Mouse (Mus musculus) embryonic facial prominence, embryonic 12.5 days (tissue): ENCODE measurements around the gene Mad1l1. TPM values are rescaled to one million over a fixed set of nuclear protein-coding genes. Genes with fewer than 3 reads are reported as not detected.
A peak's percentile ranks its signal among the peaks of the same experiment; 100 is the strongest.

ENCODE experiments used
- ATAC-seq: fragments of 200-750 bp; cut with Nextera tagmentation; 2 replicates; pipeline ENCODE4 v1.8.0; 2017; ENCODE audit not compliant: insufficient number of reproducible peaks, insufficient read depth, low FRiP score, low TSS enrichment
- H3K27ac ChIP-seq: fragments of 300-500 bp; sonication (generic); 2 replicates; pipeline ENCODE4 v1.5.1; 2016; ENCODE audit warnings: mild to moderate bottlenecking
- H3K27me3 ChIP-seq: fragments of 300-500 bp; sonication (generic); 2 replicates; pipeline ENCODE4 v1.6.1; 2016; ENCODE audit warnings: mild to moderate bottlenecking, moderate library complexity
- H3K36me3 ChIP-seq: fragments of 300-500 bp; sonication (generic); 2 replicates; pipeline ENCODE4 v1.6.1; 2016; ENCODE audit warnings: mild to moderate bottlenecking
- H3K4me1 ChIP-seq: fragments of 300-500 bp; sonication (generic); 2 replicates; pipeline ENCODE4 v1.6.1; 2016
- H3K4me2 ChIP-seq: fragments of 300-500 bp; sonication (generic); replicated peaks from 2 replicates; pipeline ENCODE4 v1.6.1; 2016; ENCODE audit warnings: mild to moderate bottlenecking, moderate library complexity
- H3K4me3 ChIP-seq: fragments of 300-500 bp; sonication (generic); 2 replicates; pipeline ENCODE4 v1.5.1; 2016; ENCODE audit warnings: mild to moderate bottlenecking
- H3K9ac ChIP-seq: fragments of 300-500 bp; sonication (generic); 2 replicates; pipeline ENCODE4 v1.6.1; 2016; ENCODE audit warnings: mild to moderate bottlenecking, moderate library complexity
- H3K9me3 ChIP-seq: fragments of 300-500 bp; sonication (generic); 2 replicates; pipeline ENCODE4 v1.6.1; 2016; ENCODE audit warnings: mild to moderate bottlenecking, moderate library complexity
- WGBS: fragments of 180-500 bp; shearing (Covaris S2); methylation state at CpG from one replicate; pipeline ENCODE4 v1.1.7; 2016; 5-methylcytosine and 5-hydroxymethylcytosine counted together
- polyA plus RNA-seq: library from polyadenylated mRNA; unstranded; fragments of >200 nt; fragmentation: Nextera tagmentation; extraction: Ambion mirVana; gene quantifications from 2 replicates; pipeline ENCODE4 v1.2.1, GENCODE M21; 2016

Mad1l1 gene
- polyA plus RNA-seq, 1 experiment from 2014 or later = 56.3 TPM

GRCm38 (mm10) chr5:140321756-140322575 lies 614 bp upstream of the Mad1l1 start:
- Histone ChIP-seq H3K27ac (peak overlapping the region; percentile 69), H3K4me1 (peaks cover 11% of the 10 kb centered on the region), H3K4me3 (peak overlapping the region; percentile 91), H3K4me2 (peak overlapping the region; percentile 76), H3K9ac (peak overlapping the region; percentile 96), H3K27me3 (no peaks in the 10 kb centered on the region), H3K9me3 (no peaks in the 10 kb centered on the region), H3K36me3 (peaks cover 4% of the 10 kb centered on the region; the same call in 1 of the 2 replicates)
- 2% methylated on average over 17 of the region's 17 CpGs for WGBS
- no peak for ATAC-seq

DNA sequence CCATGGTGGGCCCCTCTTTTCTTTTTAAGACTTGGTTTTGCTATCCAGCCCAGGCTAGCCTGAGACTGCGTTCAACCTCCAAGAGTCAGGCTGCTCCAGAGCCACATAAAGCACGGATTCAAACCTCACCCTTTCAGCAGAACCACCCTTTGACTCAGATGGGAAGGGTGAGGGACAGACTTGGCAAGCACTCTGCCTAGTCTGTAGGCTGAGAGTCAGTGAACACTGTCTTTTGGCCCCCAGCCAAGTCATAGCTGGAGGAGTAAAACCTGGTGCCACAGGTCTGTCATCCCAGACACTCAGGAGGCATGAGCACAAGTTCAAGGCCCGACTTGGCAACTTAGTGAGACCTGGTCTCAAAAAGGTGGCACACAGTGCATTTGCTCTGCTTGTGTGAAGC lies 4.6 kb downstream of the Mad1l1 start:
- 85% methylated on average over 3 of the region's 3 CpGs for WGBS
- Histone ChIP-seq H3K27ac (no peak overlapping the region), H3K4me1 (peaks cover 11% of the 10 kb centered on the region), H3K27me3 (no peaks in the 10 kb centered on the region), H3K4me2 (no peak overlapping the region), H3K9me3 (no peaks in the 10 kb centered on the region), H3K9ac (no peak overlapping the region), H3K4me3 (no peak overlapping the region), H3K36me3 (peaks cover 32% of the 10 kb centered on the region)
- ATAC-seq = no peak

DNA sequence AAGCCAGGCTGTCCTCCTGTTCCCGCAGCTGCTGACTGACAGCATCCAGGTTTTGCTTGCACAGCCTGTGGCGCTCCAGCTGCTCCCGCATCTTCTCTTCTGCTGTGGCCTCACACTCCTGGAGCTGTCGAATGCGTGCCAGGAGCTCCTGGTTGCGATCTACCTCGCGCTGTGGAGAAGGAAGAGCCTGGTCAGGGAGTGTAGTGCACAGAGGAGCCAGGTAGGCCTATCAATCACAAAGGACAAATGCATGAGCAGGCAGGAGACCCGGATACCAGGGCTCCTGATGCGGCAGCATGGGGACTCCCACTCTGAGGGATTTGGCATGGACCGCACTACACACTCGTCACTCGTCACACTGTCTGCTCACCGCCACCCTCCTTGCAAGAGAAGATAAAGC lies 13.8 kb downstream of the Mad1l1 start:
- no peak overlapping the region for H3K4me3 ChIP-seq
- no peak overlapping the region for H3K9ac ChIP-seq
- H3K4me1 ChIP-seq = no peaks in the 10 kb centered on the region
- ATAC-seq = no peak
- no peak overlapping the region for H3K27ac ChIP-seq
- H3K27me3 ChIP-seq = no peaks in the 10 kb centered on the region
- H3K36me3 ChIP-seq = peaks cover 81% of the 10 kb centered on the region
- 93% methylated on average over 14 of the region's 14 CpGs for WGBS
- no peak overlapping the region for H3K4me2 ChIP-seq
- H3K9me3 ChIP-seq = no peaks in the 10 kb centered on the region

DNA sequence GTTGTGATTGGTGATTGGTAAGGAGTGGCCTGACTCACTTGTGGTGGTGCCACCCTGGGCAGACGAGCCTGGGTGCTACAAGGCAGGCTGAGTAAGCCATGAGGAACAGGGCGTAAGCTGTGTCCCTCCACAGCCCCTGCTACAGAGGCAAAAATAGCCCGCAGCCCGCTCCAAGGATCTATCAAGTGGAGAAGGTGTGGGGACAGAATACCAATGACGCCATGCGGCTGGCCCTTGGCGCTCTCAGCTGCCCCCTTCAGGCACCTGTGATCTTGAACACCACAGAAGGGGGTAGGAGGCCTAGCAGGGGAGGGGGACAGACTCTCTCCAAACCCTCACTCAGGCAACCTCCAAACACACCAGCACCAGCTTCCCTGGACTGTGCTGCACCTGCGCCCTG lies 15.3 kb downstream of the Mad1l1 start:
- Histone ChIP-seq H3K4me2 (no peak overlapping the region), H3K4me1 (no peaks in the 10 kb centered on the region), H3K27ac (no peak overlapping the region), H3K4me3 (no peak overlapping the region), H3K27me3 (no peaks in the 10 kb centered on the region), H3K9me3 (no peaks in the 10 kb centered on the region), H3K36me3 (peaks cover 79% of the 10 kb centered on the region), H3K9ac (no peak overlapping the region)
- ATAC-seq = no peak
- WGBS = 85% methylated on average over 8 of the region's 8 CpGs

DNA sequence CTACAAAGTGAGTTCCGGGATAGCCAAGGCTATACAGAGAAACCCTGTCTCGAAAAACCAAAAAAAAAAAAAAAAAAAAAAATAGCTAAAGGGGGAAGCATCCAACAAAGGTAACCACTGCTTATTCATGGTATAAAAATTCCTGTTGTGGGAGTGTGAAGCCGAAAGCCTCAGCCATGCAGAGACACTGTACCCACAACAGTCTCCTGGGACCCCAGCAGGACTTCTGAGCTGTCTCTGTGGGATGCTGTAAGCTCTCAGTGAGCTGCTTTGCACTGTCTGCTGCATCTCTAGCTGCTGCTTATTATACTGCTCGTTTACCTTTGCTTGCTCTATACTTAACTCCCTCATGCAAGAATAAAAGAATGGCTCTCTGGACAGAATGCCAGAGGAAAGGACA lies 23.1 kb downstream of the Mad1l1 start:
- ATAC-seq = no peak
- H3K9me3 ChIP-seq = no peaks in the 10 kb centered on the region
- peaks cover 74% of the 10 kb centered on the region for H3K36me3 ChIP-seq
- H3K4me3 ChIP-seq = no peak overlapping the region
- no peaks in the 10 kb centered on the region for H3K27me3 ChIP-seq
- no peak overlapping the region for H3K4me2 ChIP-seq
- no peaks in the 10 kb centered on the region for H3K4me1 ChIP-seq
- H3K27ac ChIP-seq = no peak overlapping the region
- H3K9ac ChIP-seq = no peak overlapping the region
- WGBS = 83% methylated on average over 4 of the region's 4 CpGs

DNA sequence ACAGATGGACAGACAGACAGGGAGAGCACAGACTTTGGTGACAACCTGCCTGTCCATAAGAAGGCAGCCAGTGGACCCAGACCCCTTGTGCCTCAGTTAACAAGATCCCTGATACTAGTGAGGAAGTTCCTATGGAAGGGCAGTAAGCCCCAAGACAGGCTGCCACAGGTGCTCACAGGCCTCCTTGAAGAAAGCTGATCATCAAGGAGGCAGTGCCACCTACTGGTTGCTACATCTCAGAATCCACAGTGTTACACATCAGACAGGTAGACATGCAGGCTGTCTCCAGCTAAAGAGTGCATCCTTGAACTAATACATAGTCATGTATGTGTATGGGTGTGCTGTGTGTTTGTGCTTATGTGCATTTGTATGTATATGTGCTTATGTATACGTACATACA lies 29.2 kb downstream of the Mad1l1 start:
- WGBS = 82% methylated on average over 1 of the region's 1 CpGs
- Histone ChIP-seq H3K27ac (no peak overlapping the region), H3K4me3 (no peak overlapping the region), H3K9me3 (no peaks in the 10 kb centered on the region), H3K4me1 (no peaks in the 10 kb centered on the region; the same call in 1 of the 2 replicates), H3K9ac (no peak overlapping the region), H3K36me3 (peaks cover 61% of the 10 kb centered on the region), H3K27me3 (no peaks in the 10 kb centered on the region), H3K4me2 (no peak overlapping the region)
- no peak for ATAC-seq

GRCm38 (mm10) chr5:140289161-140289560 lies 32.2 kb downstream of the Mad1l1 start:
- H3K27ac ChIP-seq = no peak overlapping the region

DNA sequence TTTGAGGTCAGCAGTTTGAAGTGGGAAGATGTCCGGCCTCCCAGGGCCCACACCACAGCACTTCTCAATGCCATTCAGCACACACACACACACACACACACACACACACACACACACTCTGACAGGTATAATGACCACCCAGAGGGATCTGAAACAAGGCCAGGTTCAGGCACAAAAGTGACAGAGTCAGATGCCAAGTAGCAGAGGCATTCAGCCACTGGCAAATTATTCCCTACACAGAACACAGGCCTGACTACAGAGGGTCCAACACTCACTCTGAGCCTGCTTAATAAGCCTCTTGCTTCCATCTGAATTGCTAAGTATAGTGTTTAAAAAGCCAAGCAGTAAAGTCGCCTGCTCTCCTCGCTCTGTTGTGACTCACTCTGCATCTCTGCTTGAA lies 33.1 kb downstream of the Mad1l1 start:
- WGBS = 86% methylated on average over 3 of the region's 3 CpGs
- Histone ChIP-seq H3K4me1 (no peaks in the 10 kb centered on the region; the same call in 1 of the 2 replicates), H3K4me2 (no peak overlapping the region), H3K4me3 (no peak overlapping the region), H3K9me3 (no peaks in the 10 kb centered on the region), H3K36me3 (peaks cover 42% of the 10 kb centered on the region), H3K27me3 (no peaks in the 10 kb centered on the region), H3K9ac (no peak overlapping the region), H3K27ac (no peak overlapping the region)
- ATAC-seq = no peak

More at GRCm38 (mm10) chr5:140289161-140289560, 32.2 kb downstream of the Mad1l1 start:
- Histone ChIP-seq H3K4me3 (no peak overlapping the region), H3K27me3 (no peaks in the 10 kb centered on the region), H3K9ac (no peak overlapping the region), H3K4me1 (no peaks in the 10 kb centered on the region; the same call in 1 of the 2 replicates), H3K36me3 (peaks cover 47% of the 10 kb centered on the region), H3K9me3 (no peaks in the 10 kb centered on the region), H3K4me2 (no peak overlapping the region)
- 99% methylated on average over 2 of the region's 2 CpGs for WGBS
- no peak for ATAC-seq

DNA sequence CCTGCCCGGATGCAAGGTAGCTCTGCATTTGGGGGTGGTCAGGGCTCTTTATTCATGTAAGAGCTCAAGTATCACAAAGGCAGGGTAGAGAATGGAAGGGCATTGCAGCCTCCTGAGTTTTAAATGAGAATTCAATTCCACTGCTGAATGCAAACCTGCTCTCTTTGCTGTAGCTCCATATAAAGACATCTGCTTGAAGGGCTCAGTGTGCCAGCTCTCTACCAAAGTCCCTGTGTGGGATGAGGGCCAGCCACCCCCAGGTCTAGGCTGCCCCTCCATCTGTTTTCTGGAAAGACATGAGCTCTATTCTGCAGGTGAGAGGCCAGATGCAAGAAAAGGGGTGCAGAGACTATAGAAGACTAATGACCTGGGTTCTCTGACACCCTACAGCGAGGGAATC lies 36.6 kb downstream of the Mad1l1 start:
- no peak for ATAC-seq
- Histone ChIP-seq H3K4me3 (no peak overlapping the region), H3K27me3 (no peaks in the 10 kb centered on the region), H3K36me3 (peaks cover 34% of the 10 kb centered on the region), H3K9ac (no peak overlapping the region), H3K4me1 (no peaks in the 10 kb centered on the region), H3K4me2 (no peak overlapping the region), H3K27ac (no peak overlapping the region), H3K9me3 (no peaks in the 10 kb centered on the region)
- WGBS = 79% methylated on average over 2 of the region's 2 CpGs

DNA sequence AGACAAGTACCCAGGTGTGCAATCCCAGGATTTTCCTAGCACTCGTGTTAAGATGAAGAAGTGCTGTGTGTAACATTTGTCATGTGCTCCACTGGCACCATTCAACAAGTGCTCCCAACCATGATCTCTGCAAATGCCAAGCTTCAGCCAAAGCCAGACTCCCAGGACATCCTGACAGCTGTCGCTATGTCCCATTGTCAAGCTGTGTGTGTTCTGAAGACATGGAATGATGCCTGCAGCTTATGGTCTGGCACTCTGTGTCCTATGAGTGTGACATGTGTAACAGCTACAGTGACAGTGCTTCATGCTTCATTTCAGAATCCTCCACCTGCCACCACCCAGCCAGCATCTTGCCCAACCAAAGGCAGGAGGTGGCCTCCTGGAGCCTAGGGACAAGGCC lies 37.3 kb downstream of the Mad1l1 start:
- no peaks in the 10 kb centered on the region for H3K4me1 ChIP-seq
- H3K27ac ChIP-seq = no peak overlapping the region
- no peak for ATAC-seq

DNA sequence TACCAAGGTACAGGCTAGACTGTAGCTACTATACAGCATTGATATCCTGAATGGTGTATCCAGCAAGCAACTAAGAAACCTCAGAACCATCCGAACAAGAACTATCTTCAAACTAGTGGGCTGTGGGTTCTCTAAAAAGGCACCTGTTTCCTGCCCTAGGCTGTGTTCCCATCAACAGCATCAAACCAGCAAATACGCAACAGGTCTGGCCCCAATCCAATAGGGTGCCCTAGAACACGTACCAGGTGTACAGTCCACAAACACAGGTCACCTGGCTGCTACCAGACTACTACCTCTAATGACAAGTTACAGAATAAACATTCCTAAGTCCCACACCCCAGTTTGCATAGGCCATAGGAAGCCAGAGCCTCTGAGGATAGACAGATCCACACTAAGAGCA lies 38.5 kb downstream of the Mad1l1 start:
- Histone ChIP-seq H3K4me2 (no peak overlapping the region), H3K4me3 (no peak overlapping the region), H3K27ac (no peak overlapping the region), H3K36me3 (peaks cover 30% of the 10 kb centered on the region; the same call in 1 of the 2 replicates), H3K9ac (no peak overlapping the region), H3K27me3 (no peaks in the 10 kb centered on the region), H3K9me3 (no peaks in the 10 kb centered on the region), H3K4me1 (no peaks in the 10 kb centered on the region)
- WGBS = 91% methylated on average over 3 of the region's 3 CpGs
- no peak for ATAC-seq

More for the DNA sequence above, 37.3 kb downstream of the Mad1l1 start:
- Histone ChIP-seq H3K36me3 (peaks cover 34% of the 10 kb centered on the region), H3K9ac (no peak overlapping the region), H3K4me3 (no peak overlapping the region), H3K27me3 (no peaks in the 10 kb centered on the region), H3K4me2 (no peak overlapping the region), H3K9me3 (no peaks in the 10 kb centered on the region)
- WGBS = 96% methylated on average over 2 of the region's 2 CpGs

GRCm38 (mm10) chr5:140282376-140282775 lies 39.0 kb downstream of the Mad1l1 start:
- Histone ChIP-seq H3K27ac (no peak overlapping the region), H3K4me2 (no peak overlapping the region), H3K9ac (no peak overlapping the region), H3K4me1 (no peaks in the 10 kb centered on the region), H3K4me3 (no peak overlapping the region), H3K36me3 (peaks cover 30% of the 10 kb centered on the region; the same call in 1 of the 2 replicates), H3K27me3 (no peaks in the 10 kb centered on the region), H3K9me3 (no peaks in the 10 kb centered on the region)
- no peak for ATAC-seq
- 71% methylated on average over 8 of the region's 8 CpGs for WGBS
